Mouse (Mus musculus) gastrocnemius, postnatal 14 days (tissue): ENCODE measurements around the gene Gm17409. TPM values are rescaled to one million over a fixed set of nuclear protein-coding genes. Genes with fewer than 3 reads are reported as not detected.

Experiments
- DNase-seq: peaks from one replicate; pipeline ENCODE4 v3.0.0; 2021; ENCODE audit warnings: mixed read lengths
- intact Hi-C: fragments of 180-260 bp; cut with DNase I; formaldehyde crosslinking; loops from one replicate; pipeline ENCODE4 v1.15.1; 2025; ENCODE audit warnings: low total_unique reads
- total RNA-seq, 2 experiments: library from RNA; stranded (reverse); gene quantifications; 2 replicates each; pipeline ENCODE4 v1.2.3; 2021

Gene Gm17409
- total RNA-seq, 2 experiments from 2014 or later = not detected

DNA sequence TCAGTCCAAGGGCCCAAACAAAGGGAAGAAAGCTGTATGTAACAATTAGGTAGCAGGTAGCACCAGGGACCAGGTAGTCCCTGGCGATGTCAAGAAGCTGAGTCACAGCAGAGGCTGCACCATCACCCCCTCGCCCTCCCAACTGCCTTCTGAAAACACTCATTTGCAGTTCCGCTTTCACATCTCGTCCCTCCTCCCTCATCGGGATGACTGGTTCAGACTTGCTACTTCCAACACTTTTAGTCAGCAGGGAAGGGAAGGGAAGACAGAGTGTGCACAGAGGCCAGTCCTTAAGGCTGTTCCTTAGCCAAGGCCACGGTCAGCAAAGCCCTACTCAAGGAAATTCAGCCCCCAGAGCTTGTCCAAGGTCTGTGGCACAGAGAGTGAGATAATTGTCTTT, 10.8 kb downstream of the Gm17409 start:
- intact Hi-C loops = no loop called here
- DNase-seq = no peak

DNA sequence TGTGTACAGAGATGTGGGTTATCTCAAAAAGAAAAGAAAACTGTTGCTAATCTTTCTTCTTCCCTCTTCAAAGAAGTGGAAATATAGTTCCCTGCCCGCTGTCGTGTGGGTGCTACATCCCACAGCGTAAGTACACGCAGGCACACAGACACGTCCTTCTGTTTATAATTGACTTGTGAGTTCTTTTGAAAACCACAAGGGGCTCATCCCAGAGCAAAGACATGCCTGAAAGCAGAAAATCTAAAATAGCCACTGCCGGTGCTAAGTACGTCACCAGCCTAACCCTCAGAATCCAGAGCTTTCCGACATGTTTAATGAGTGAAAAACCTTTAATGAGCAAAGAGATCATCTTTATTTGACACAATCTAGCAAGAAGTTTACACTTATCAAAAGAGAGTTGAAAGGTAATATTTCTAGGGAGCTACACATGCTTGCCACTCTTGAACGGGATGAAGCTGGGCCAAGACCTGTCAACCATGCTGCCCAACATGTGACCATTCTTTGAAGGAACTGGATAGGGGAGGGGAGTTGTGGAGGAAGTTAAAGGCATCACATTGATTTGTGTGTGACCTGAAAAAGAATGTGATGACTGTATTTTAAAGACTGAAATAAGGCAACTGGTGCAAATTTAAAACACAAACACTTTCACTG, 11.7 kb downstream of the Gm17409 start:
- DNase-seq = no peak
- intact Hi-C loops = no loop called here

DNA sequence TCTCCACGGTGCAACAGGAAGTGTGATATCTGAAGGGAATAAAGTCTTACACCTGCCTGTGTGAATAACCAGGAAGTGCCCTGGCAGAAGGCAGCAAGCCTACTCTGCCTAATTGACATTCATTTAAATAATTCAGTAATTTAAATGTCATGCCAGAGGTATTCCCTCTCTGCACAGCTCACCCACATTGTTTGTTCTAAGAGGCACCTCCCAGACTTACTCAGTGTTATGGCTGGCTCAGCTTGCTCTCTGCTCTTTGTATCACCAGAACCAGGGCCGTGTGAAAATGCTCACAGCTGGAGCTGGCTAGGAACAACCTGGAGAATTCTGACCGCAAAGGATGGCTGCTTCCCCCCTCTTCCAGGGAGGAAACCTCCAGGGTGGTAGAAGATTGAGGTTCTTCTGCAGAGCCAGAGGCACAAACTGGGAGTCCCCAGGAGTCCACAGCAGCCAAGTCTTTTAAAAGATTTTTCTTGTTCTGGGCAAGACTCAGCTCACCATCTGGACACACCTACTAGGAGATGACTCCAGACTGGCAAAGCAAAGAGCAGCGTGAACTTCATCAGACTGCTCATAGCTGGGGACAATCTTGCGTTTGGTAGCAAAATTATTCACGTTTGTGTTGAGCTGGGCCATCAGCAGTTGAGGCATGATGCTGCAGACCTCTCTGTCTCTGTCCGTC, 14.5 kb downstream of the Gm17409 start:
- intact Hi-C loops = no loop called here
- no peak for DNase-seq

DNA sequence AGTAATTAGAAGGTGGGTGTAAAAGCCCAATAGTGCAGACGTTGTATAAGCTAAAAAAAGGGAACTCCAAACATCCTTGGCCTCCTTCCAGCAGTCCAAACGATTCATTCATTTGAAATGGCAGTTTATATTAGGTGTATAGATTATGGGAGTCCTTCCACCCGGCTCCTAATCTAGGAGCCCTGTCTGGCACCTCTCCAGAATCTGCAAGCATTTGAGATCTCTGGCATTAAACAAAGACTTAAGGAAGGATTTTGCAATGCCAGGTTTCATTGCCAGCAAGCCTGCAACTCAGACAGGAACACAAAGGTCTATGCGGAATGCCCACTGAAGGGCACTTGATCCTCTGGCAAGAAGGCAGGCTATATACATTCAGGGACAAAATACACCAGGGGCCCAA, 15.2 kb downstream of the Gm17409 start:
- intact Hi-C loops = loop anchor here (5.0 kb wide), 1 partner anchor 82 kb away; the partner anchor contains the start of genes Acvr1 and Upp2
- DNase-seq = no peak

DNA sequence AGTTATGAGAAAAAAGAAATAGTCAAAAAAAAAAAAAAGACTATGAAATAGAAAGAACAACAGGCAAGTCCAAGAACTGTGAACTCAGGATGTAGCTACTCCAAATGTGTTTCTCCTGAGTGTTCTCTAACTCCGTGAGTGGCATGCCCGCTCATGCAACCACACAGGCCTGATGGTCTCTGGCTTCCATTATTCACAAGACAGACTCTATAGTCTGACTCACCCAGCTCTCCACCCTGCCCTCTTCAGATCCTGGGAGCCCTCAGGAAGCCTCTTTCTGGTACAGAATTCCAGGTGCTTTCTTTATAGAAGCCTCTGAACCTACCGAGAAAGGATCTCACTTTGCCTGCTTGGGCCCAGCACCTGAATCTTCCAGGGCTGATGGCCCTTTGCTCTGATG, 15.8 kb downstream of the Gm17409 start:
- intact Hi-C loops = loop anchor here (5.0 kb wide), 1 partner anchor 82 kb away; the partner anchor contains the start of genes Acvr1 and Upp2
- DNase-seq = no peak

DNA sequence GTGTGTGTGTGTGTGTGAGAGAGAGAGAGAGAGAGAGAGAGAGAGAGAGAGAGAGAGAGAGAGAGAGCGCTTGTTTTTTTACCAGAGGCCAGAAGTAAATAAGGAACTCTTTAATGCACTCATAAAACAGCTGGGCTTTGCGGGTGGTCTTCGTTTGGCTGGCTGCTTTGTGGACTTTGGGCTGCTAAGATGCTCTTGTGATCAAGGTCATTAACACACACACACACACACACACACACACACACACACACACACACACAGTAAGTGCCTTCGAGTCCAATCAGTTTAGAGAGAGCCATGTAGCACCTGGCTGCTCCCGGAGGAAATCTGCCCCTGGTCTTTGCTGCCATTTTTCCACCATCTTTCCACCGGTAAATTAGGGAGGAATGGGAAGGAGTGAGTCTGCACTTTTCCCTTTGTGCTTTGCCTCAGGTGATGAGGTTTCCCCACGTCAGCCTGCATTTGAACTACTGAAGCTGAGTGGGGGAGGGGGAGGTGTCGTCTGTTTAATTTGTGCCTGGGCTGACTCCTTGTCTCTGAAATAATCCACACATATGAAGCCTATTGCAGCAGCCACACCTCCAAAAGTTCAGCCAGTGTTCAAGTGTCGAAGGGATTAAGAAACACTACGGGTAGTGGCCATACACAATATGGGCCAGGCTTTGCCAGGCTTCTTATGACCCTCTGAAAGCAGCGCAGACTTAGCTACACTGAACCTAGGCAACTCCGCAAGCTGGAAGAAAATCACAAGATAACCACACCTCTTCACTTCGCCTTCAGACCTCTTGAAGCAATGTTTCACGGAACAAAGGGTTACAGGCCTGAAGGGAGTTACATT, 16.7 kb downstream of the Gm17409 start:
- no peak for DNase-seq
- intact Hi-C loops = loop anchor here (5.0 kb wide), 1 partner anchor 81 kb away; the partner anchor contains the start of genes Acvr1 and Upp2

DNA sequence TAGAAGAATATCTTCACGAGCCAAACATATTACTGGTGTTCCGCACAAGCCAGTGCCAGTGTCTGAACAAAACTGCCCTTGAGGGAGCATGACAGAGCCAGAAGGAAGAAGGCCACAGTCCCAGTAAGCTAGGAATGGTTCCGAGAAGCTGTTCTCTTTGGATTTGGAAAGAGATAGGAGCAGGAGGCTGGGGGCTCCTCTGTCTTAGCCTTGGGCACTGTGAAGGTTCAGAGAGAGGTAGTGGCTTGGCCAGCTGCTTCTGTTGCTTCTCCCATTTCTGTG, 17.3 kb downstream of the Gm17409 start:
- intact Hi-C loops = loop anchor here (5.0 kb wide), 1 partner anchor 80 kb away; the partner anchor contains the start of genes Acvr1 and Upp2
- no peak for DNase-seq

DNA sequence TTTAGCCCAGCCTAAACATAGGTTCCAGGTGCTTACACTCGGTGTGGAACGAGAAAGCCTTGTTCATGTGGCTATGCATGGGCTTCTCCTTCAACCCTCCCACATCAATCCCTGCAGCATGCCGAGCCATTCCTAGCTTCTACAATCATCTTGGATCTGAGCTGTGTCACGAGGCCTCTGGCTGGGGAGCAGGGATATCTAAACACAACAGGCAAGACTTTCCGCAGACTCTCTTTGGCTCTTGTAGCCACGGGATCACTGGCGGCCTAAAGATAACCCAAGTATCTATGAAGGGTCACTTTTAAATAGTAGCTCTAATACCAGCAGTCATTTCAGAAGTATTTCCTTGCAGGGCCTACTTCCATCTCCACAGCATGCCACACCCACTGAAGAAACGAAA, 18.5 kb downstream of the Gm17409 start:
- intact Hi-C loops = loop anchor here (5.0 kb wide), 1 partner anchor 79 kb away; the partner anchor contains the start of genes Acvr1 and Upp2
- no peak for DNase-seq

DNA sequence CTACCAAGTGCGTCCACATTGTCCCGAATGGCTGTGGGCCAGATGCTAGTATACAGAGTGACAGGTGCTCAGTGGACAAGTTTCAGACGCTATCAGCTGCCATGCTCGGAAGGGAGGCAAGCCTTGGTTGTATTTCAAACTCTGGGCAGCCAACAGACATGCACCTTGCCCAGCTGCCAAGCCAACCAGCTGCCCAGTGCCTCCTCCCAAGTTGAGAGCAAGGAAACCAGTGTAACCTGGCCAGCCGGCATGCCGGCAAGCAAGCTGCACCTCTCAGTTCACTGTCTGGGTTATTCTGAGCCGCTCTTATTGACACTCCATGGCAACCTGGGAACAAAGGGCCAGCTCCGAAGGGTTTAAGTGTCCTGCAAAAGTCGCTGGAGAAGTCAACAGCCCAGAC, 19.4 kb downstream of the Gm17409 start:
- intact Hi-C loops = loop anchor here (5.0 kb wide), 1 partner anchor 78 kb away; the partner anchor contains the start of genes Acvr1 and Upp2
- DNase-seq = peak; percentile 77

DNA sequence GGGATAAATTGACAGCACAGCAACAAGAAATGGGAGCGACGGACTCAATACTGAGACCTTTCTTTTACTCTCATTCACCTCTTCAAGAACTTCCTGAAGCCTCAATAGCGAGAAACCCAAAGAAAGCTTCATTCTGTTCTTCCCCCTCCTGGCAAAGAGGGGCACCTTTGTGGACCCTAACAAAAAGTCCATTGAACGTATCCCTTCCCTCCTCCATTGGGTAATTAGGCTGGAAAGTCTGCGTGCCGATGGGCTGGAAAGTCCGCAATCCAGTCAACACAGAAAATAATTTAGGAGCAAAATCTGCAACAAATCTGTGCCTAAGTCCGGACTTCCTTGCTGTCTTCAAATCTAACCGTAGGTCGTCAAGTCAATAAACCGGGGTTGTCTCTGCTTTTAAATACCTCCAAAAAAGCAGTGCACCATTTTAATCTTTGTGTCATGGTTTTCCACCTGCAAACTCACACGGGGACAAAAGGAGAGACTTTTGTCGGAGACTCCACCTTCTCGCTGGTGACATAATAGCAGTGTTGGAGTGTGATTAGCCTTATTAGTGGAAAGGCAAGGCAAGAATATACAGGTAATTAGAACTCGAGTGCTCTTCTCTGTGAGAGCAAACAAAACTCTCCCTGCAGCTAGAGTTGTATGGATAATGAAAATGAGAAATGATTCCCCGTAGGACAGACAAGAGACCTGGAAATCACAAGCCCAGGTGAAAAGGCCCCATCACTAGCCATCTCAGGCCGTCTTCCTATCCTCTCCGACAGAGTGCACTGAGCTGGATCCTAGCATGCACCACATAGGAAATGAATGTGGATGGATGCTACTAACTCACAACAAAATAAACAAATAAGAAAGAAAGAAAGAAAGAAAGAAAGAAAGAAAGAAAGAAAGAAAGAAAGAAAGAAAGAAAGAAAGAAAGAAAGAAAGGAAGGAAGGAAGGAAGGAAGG, 24.0 kb downstream of the Gm17409 start:
- intact Hi-C loops = no loop called here
- no peak for DNase-seq

DNA sequence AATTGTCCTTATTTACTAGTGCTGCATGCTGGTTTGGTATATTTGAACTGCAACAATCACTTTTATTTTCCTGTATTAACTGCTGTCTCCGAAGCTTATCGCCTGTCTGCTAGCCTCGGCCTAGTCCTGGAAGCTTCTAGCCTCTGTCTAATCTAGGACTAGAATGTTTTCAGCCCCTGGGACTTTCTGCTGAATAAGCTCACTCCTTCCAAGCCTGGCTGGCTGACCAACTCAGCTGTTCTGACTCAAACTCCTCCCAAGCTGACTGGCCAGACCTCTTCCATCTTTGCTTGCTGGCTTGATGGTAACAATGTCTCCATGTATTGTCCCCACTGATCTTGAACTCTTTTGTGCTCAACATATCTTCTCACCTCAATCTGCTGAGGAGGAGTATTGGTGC, 25.4 kb downstream of the Gm17409 start:
- no peak for DNase-seq

DNA sequence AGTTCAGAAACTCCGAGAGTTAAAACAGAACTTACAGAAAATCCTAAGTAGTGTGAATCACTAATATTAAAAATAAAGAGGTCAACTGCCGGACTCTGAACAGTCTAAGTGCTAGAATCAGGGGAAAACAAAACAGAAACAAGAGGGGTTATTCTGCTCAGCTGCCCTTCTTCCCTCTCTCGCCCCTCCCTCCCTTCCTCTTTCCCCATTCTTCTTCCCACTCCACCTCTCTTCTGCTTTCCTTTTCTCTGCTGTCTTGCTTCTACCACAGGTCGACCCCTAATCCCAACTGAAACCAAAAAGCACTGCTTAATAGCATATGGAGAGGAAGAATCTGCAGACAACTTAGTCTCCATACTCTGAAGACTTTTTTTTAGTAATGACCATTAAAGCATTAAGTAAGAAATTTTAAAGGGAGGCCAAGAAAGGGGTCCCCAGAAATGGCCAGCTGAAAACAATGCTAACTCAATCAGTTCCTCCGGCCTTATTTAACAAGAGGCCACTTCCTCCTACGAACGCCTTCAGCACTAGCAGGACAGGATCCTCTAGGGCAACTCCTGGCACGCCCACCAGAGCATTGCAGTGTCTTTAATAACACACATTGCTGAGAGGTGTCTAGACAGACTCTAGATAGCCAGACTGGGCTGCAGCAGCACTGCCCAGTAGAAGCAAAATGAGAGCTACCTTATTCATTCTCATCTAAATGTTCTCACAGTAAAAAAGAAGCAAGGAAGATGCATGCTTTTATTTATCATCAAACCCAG, 26.9 kb downstream of the Gm17409 start:
- DNase-seq = peak; percentile 36
- intact Hi-C loops = no loop called here

More for the DNA sequence above, 25.4 kb downstream of the Gm17409 start:
- intact Hi-C loops = no loop called here

DNA sequence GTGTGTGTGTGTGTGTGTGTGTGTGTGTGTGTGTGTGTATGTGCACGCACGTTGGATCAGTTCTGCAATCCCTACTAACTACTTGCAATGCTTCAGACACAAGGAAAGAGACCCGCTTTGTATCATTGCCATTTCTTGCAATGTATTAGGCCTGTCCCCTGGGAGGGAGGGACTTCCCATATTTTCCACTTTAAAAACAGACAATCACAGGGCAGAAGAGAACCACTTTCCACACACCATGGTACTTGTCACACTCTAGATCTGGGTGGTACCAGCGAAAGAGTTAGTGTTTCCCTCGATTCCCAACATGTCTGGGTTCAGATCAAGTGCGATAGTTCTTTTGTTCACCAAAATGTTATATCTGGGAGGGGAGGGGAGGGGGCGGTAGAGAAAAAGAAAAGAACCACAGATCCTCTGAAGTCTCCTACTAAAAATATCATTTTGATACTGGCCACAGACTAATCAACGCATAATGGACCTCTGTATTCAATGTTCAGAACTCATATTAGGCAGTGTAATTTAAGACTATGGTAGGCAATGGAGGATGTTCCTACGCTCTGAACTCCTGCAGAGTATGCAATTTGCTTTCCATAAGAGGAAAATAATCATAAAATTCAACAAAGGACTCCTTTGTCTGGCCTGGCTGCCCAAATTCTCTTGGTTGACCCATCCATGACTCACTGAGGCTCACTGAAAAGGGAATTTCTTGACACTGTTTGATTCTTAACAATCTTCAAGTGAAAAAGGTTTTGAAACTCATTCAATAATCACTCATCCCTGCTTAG, 35.6 kb downstream of the Gm17409 start:
- intact Hi-C loops = no loop called here
- no peak for DNase-seq

DNA sequence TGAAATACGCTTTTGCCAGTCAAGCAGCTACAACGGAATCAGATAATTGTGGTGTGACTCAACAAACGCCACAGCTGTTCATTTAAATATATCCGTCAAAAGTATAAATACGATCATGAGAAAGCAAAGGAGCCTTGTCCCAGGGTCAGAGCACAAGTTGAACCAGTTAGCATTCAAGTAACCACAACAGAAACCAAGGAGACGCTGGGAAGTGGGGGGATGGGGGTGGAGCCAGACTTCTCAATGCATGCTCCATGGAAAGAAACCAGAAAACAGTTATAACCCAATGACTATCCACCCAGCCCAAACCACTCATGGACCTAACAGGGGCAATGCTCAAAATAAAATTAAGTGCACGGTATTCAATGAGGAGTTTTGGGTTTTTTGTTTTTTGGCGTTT, 40.3 kb downstream of the Gm17409 start:
- DNase-seq = no peak
- intact Hi-C loops = no loop called here

DNA sequence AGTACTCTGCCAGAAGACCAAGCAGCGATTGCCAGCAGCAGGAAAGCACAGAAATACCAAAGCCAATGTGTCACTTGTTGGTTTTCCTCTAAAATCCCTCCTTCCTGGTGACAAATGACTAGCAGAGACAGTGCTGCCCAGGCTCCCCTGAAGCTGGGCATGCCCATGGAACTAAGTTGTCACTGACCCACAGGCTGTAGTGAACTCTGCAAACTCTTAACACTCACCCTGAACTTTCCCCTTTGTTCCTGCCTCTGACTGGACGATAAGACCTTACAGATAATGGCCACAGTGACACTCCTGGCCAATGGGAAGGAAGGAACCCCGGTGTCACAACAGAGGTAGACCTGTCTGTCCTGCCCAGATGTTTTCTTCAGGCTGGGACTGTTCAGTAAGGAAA, 43.3 kb downstream of the Gm17409 start:
- intact Hi-C loops = no loop called here
- DNase-seq = no peak

DNA sequence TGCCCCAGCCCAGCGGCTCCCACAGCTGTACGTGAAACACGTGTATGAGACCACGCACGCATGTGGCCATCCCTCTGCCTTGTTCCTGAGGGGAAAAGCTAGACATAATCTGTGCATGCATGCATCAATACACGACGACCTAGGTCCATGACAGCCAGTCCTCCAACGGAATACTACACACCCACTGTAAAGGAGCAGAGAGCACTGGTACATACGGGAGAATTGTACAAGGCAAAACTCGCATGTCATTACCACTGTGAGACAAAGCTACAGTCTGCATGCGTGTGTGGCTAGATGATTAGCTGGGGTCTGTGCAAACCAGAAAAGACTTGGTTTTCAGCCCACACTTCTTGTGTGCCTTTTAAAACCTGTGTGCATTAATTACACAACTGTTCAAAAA, 44.6 kb downstream of the Gm17409 start:
- DNase-seq = no peak
- intact Hi-C loops = no loop called here

DNA sequence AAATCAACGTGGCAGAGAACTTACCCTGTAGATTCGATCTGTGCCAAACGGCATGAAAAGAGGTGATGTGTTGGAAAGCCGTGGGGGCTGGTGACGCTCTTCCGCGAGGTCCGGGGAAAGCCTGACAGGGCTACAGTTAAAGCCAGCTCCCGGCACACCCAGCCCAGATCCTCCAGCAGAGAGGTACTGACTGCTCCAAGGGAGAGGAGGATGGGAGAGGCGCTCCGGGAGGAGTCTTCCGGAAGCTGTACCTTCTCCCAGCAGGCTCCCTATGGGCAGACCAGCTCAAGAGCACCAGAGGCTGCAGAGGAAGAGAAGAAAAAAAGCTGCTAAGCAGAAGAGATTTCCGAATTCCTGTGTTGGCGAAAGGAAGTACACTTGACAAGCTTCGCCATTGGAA, 46.1 kb downstream of the Gm17409 start:
- no peak for DNase-seq

DNA sequence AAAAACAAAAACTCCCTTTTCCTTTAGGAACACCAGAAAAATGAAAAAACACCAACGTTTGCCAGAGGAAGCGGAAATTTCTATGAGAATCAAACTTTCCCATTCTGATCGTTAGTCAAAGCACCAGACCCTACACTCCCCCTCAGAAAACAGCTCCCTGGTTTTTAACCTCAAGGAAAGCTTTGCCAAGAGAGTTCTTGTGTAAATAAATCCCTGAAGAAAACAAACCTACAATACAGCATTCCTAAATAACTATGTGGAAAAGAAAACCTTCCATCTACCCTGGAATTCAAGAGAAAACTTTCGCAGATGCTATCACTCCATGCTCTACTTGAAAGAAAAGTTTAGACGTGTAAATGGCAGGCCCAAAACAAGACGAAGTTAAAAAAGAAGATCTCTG, 47.0 kb downstream of the Gm17409 start:
- intact Hi-C loops = no loop called here

More for the DNA sequence above, 46.1 kb downstream of the Gm17409 start:
- intact Hi-C loops = no loop called here

More for the DNA sequence above, 47.0 kb downstream of the Gm17409 start:
- DNase-seq = no peak
